Mouse (Mus musculus) myocyte (in vitro differentiated cells): Measurements from ENCODE around the gene Slc25a28.

Experiments used
- CEBPB ChIP-seq: IDR thresholded peaks from 2 replicates; pipeline ENCODE4 v1.6.1; 2011; ENCODE audit warnings: mild to moderate bottlenecking, moderate library complexity; ENCODE audit not compliant: poor library complexity, insufficient read depth, severe bottlenecking
- E2F4 ChIP-seq: IDR thresholded peaks from one replicate; pipeline ENCODE4 v1.6.1; 2011; ENCODE audit warnings: mild to moderate bottlenecking, control low read depth, moderate library complexity; ENCODE audit not compliant: insufficient read depth
- MAX ChIP-seq: IDR thresholded peaks from one replicate; pipeline ENCODE4 v1.6.1; 2011; ENCODE audit warnings: low read depth, mild to moderate bottlenecking, control low read depth
- MYOD1 ChIP-seq, 3 experiments: IDR thresholded peaks; one replicate each; pipeline ENCODE4 v1.6.1; 2011; ENCODE audit warnings: control low read depth in 2 of 3, low read depth in 2 of 3, mild to moderate bottlenecking in 2 of 3, moderate library complexity in 1 of 3; ENCODE audit not compliant: insufficient read length in 2 of 3, control insufficient read depth in 1 of 3
- MYOG ChIP-seq, 3 experiments: IDR thresholded peaks; one replicate each; pipeline ENCODE4 v1.6.1; 2011; ENCODE audit warnings: control low read depth in 2 of 3, low read depth in 2 of 3, mild to moderate bottlenecking in 2 of 3; ENCODE audit not compliant: insufficient read length in 2 of 3, control insufficient read depth in 1 of 3, insufficient read depth in 1 of 3
- POLR2A ChIP-seq: IDR thresholded peaks from one replicate; pipeline ENCODE4 v1.6.1; 2011; ENCODE audit warnings: low read depth, mild to moderate bottlenecking, control low read depth, moderate library complexity; ENCODE audit not compliant: insufficient read length
- POLR2AphosphoS2 ChIP-seq: IDR thresholded peaks from one replicate; pipeline ENCODE4 v1.6.1; 2011; ENCODE audit warnings: low read depth, control low read depth; ENCODE audit not compliant: insufficient read length
- REST ChIP-seq: IDR thresholded peaks from one replicate; pipeline ENCODE4 v1.6.1; 2011; ENCODE audit warnings: mild to moderate bottlenecking, control low read depth, moderate library complexity; ENCODE audit not compliant: insufficient read depth, insufficient read length
- TCF12 ChIP-seq: IDR thresholded peaks from one replicate; pipeline ENCODE4 v1.6.1; 2011; ENCODE audit warnings: mild to moderate bottlenecking, control low read depth; ENCODE audit not compliant: poor library complexity, insufficient read depth, severe bottlenecking
- TCF3 ChIP-seq: IDR thresholded peaks from one replicate; pipeline ENCODE4 v1.6.1; 2011; ENCODE audit warnings: low read depth, control low read depth; ENCODE audit not compliant: insufficient read length
- USF1 ChIP-seq: IDR thresholded peaks from one replicate; pipeline ENCODE4 v1.6.1; 2011; ENCODE audit warnings: low read depth, mild to moderate bottlenecking, control low read depth, moderate library complexity

DNA sequence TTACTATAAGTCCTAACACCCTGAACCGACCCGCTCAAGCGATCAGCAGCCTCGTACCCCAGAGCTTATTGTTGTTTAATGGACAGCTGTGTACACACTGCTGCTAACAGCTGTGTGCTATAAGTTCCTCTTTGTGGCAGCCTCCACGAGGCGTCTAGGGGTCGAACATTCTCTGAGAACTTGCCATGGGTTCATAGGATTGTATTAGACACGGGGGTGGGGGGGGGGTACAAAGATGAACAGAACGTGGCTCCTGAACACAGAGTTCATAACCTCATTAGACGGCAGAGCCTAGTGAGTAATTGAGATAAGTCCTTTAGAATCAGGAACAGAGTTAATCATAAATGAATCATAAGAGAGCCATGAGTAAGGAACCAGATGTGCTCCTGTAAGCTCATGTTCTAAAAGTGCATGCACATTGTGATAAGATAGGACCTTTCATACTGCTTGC lies 20.9 kb upstream of the Slc25a28 start:
- TF ChIP-seq POLR2AphosphoS2 (no peak), POLR2A (no peak), E2F4 (no peak), MAX (no peak), TCF3 (no peak), CEBPB (no peak), MYOG (IDR thresholded peaks at IDR 0.05; ENCODE audit: control insufficient read depth in 1 of 3, insufficient read depth in 1 of 3, insufficient read length in 2 of 3, low read depth in 2 of 3) (no peak), MYOD1 (IDR thresholded peaks at IDR 0.05; ENCODE audit: control insufficient read depth in 1 of 3, insufficient read length in 2 of 3, low read depth in 2 of 3) (no peak), REST (no peak), TCF12 (no peak), USF1 (no peak)
